Mouse (Mus musculus): ENCODE measurements around the gene Pitx3. TPM values are rescaled to one million over a fixed set of nuclear protein-coding genes. Genes with fewer than 3 reads are reported as not detected.
"Not testable (repeated sequence)": the region's sequence is repeated elsewhere in the genome, so short reads cannot be mapped to it uniquely, and the experiment has no call there.

Gene Pitx3
- not detected for total RNA-seq (2021)
- long read RNA-seq: 0 reads

GRCm38 (mm10) chr19:46147511-46148371 lies at the start of gene Pitx3:
Gene Pitx3 (minus strand): TSS chr19:46148326.
- no peak for DNase-seq (ENCODE audit: low spot score in 2 of 2)

- no peak for DNase-seq (ENCODE audit: low spot score in 2 of 2)
These were observed 39.1 kb upstream of the Pitx3 start for GRCm38 (mm10) chr19:46187203-46187602.

- DNase-seq (ENCODE audit: low spot score in 2 of 2): peak; percentile 19 to 53
These were observed 38.5 kb upstream of the Pitx3 start for GRCm38 (mm10) chr19:46186611-46187010.

- DNase-seq (ENCODE audit: low spot score in 2 of 2): no peak
These were observed 34.1 kb upstream of the Pitx3 start for GRCm38 (mm10) chr19:46182241-46182640.

- no peak for DNase-seq (ENCODE audit: low spot score in 2 of 2)
These were observed 32.1 kb upstream of the Pitx3 start for GRCm38 (mm10) chr19:46180274-46180673.

GRCm38 (mm10) chr19:46177046-46177445 lies 28.9 kb upstream of the Pitx3 start:
- DNase-seq (ENCODE audit: low spot score in 2 of 2): peak in 1 of 2 experiments; percentile 24

- DNase-seq (ENCODE audit: low spot score in 2 of 2): no peak
These were observed 27.0 kb upstream of the Pitx3 start for GRCm38 (mm10) chr19:46175173-46175572.

GRCm38 (mm10) chr19:46172541-46172940 lies 24.4 kb upstream of the Pitx3 start:
- DNase-seq (ENCODE audit: low spot score in 2 of 2): no peak

- no peak for DNase-seq (ENCODE audit: low spot score in 2 of 2)
These were observed 21.8 kb upstream of the Pitx3 start for GRCm38 (mm10) chr19:46169913-46170312.

- no peak for DNase-seq (ENCODE audit: low spot score in 2 of 2)
These were observed 21.3 kb upstream of the Pitx3 start for GRCm38 (mm10) chr19:46169396-46169795.

GRCm38 (mm10) chr19:46167169-46167568 lies 19.0 kb upstream of the Pitx3 start:
- not testable (repeated sequence) for DNase-seq (ENCODE audit: low spot score in 2 of 2)

GRCm38 (mm10) chr19:46165950-46166349 lies 17.8 kb upstream of the Pitx3 start:
- DNase-seq (ENCODE audit: low spot score in 2 of 2): no peak

GRCm38 (mm10) chr19:46152127-46152803 lies 4.1 kb upstream of the Pitx3 start, which contains the start of gene Gbf1:
Gene Gbf1 (plus strand): TSS chr19:46152509.
- DNase-seq (ENCODE audit: low spot score in 2 of 2): peak; percentile 94 to 99

- DNase-seq (ENCODE audit: low spot score in 2 of 2): no peak
These were observed 965 bp upstream of the Pitx3 start for GRCm38 (mm10) chr19:46149091-46149490.

- peak in 1 of 2 experiments; percentile 25 for DNase-seq (ENCODE audit: low spot score in 2 of 2)
These were observed 240 bp upstream of the Pitx3 start for GRCm38 (mm10) chr19:46148372-46148760.

- DNase-seq (ENCODE audit: low spot score in 2 of 2): no peak
These were observed 7.0 kb downstream of the Pitx3 start for GRCm38 (mm10) chr19:46141091-46141490.

GRCm38 (mm10) chr19:46140324-46140723 lies 7.8 kb downstream of the Pitx3 start:
- DNase-seq (ENCODE audit: low spot score in 2 of 2): no peak

- DNase-seq (ENCODE audit: low spot score in 2 of 2): peak; percentile 23 to 57
These were observed 11.2 kb downstream of the Pitx3 start for GRCm38 (mm10) chr19:46136639-46137580.

GRCm38 (mm10) chr19:46135789-46136638 lies 12.1 kb downstream of the Pitx3 start:
- DNase-seq (ENCODE audit: low spot score in 2 of 2): peak in 1 of 2 experiments; percentile 9

GRCm38 (mm10) chr19:46135297-46135696 lies 12.8 kb downstream of the Pitx3 start:
- peak; percentile 82 to 96 for DNase-seq (ENCODE audit: low spot score in 2 of 2)

All from layer of hippocampus, adult 18-20 months (tissue).